20 mouse cellular contexts compared by ENCODE assay signal in the genomic region with DNA sequence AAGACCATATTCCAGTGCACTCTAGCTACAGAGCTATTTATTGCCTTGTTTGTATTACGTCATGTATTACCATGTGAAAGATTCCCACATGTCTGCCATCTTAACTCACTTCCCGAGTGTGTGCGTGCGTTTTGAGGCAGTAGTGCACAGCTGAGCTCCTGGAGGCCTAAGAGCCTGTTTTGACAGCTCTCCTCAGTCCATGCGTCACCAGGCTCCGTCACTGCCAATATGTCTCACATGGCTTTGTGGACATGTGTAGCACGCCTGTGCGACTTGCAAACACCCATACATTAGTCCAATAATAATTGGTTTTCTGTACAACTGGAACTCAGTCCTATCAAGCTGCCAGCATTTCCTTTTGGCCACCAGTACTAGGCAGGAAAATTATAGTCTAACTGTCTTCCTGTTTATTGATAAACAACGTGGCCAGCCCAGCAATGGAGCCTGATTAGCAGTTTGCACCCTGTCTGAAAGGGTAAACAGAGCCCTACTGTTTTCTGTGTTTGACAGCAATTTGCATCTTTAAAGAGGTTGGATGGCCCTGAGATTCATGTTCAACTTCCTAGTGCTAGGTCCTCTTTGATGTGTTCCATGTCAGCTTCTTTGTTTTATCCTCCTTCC.
DNase-seq lines count a peak whose midpoint lies in the region; ATAC-seq lines count a peak whose summit lies in the region.
"Had no signal": no experiment of that assay in that cellular context is flagged by ENCODE, and none has a peak within 500 bp of the region (broad histone marks: within the 10 kb centered on the region; RNA-seq: fewer than 3 reads in every experiment).

No protein-coding gene starts in this region.

- intact Hi-C loops in left cerebral cortex, postnatal 4 days (cut with DNase I) = no loop called here

- no peaks in the 10 kb centered on the region for H3K36me3 ChIP-seq in forebrain, embryonic 13.5 days (ENCODE audit: poor library complexity, severe bottlenecking)
- no peaks in the 10 kb centered on the region for H3K36me3 ChIP-seq in forebrain, embryonic 11.5 days (ENCODE audit: control insufficient read depth, insufficient read depth, low read length)
- H3K36me3 ChIP-seq in forebrain, embryonic 16.5 days (ENCODE audit: control insufficient read depth, insufficient read depth) = no peaks in the 10 kb centered on the region
- H3K36me3 ChIP-seq: embryonic facial prominence, embryonic 12.5 days; heart, embryonic 10.5 days; heart, embryonic 15.5 days had no signal

- ATAC-seq in forebrain, embryonic 13.5 days = peak; percentile 97
- ATAC-seq in forebrain, embryonic 11.5 days (replicated peaks; ENCODE audit: low FRiP score) = no peak
- peak; percentile 99 for ATAC-seq in forebrain, embryonic 16.5 days
- ATAC-seq: intestine, embryonic 16.5 days; Patski had no signal

- H3K27ac ChIP-seq in forebrain, embryonic 13.5 days = no peak overlapping the region
- no peak overlapping the region for H3K27ac ChIP-seq in forebrain, embryonic 11.5 days (ENCODE audit: low read depth, low read length)
- H3K27ac ChIP-seq in forebrain, embryonic 16.5 days (ENCODE audit: low read length) = no peak overlapping the region
- H3K27ac ChIP-seq: embryonic facial prominence, embryonic 12.5 days; heart, embryonic 10.5 days; heart, embryonic 15.5 days; hindbrain, embryonic 14.5 days had no signal

- no peak overlapping the region for H3K4me3 ChIP-seq in forebrain, embryonic 13.5 days
- no peak overlapping the region for H3K4me3 ChIP-seq in forebrain, embryonic 11.5 days (ENCODE audit: low read depth, low read length)
- H3K4me3 ChIP-seq in forebrain, embryonic 16.5 days (replicated peaks; ENCODE audit: low read length) = no peak overlapping the region
- H3K4me3 ChIP-seq: embryonic facial prominence, embryonic 12.5 days; heart, embryonic 10.5 days; heart, embryonic 15.5 days had no signal

- H3K4me2 ChIP-seq in forebrain, embryonic 13.5 days = no peak overlapping the region
- no peak overlapping the region for H3K4me2 ChIP-seq in forebrain, embryonic 11.5 days (ENCODE audit: low read depth, low read length, severe bottlenecking)
- H3K4me2 ChIP-seq in forebrain, embryonic 16.5 days (ENCODE audit: low read length) = no peak overlapping the region; the same call in 1 of the 2 replicates
- H3K4me2 ChIP-seq: embryonic facial prominence, embryonic 12.5 days; heart, embryonic 15.5 days; hindbrain, embryonic 14.5 days had no signal

- DNase-seq in forebrain, embryonic 11.5 days (ENCODE audit: low spot score) = no peak
- DNase-seq in right cerebral cortex, postnatal 10 days (ENCODE audit: low spot score in 2 of 2) = peak; percentile 31 to 39
- no peak for DNase-seq in right cerebral cortex, adult 2 months (ENCODE audit: low spot score in 2 of 2)
- no peak for DNase-seq in left cerebral cortex, postnatal 4 days
- DNase-seq: adrenal gland, adult 2 months; adrenal gland, postnatal 25 days; cerebellum, adult 8-10 months; cerebellum, postnatal 25 days; gastrocnemius, postnatal 36 days; heart, adult 11 months; heart, postnatal 14 days had no signal

- H3K4me1 ChIP-seq in forebrain, embryonic 13.5 days = peaks cover 13% of the 10 kb centered on the region; the same call in 1 of the 2 replicates
- no peaks in the 10 kb centered on the region for H3K4me1 ChIP-seq in forebrain, embryonic 11.5 days (replicated peaks; ENCODE audit: control insufficient read depth, insufficient read depth, low read length)
- H3K4me1 ChIP-seq in forebrain, embryonic 16.5 days (replicated peaks; ENCODE audit: control insufficient read depth, insufficient read depth, low read length) = peaks cover 13% of the 10 kb centered on the region
- H3K4me1 ChIP-seq: embryonic facial prominence, embryonic 12.5 days; heart, embryonic 10.5 days; heart, embryonic 15.5 days had no signal

- 49% methylated on average over 9 of the region's 9 CpGs for WGBS in forebrain, embryonic 13.5 days
- 79% methylated on average over 9 of the region's 9 CpGs for WGBS in forebrain, embryonic 11.5 days
- WGBS in forebrain, embryonic 16.5 days = 19% methylated on average over 9 of the region's 9 CpGs

- no peak overlapping the region for H3K9ac ChIP-seq in forebrain, embryonic 13.5 days
- no peak overlapping the region for H3K9ac ChIP-seq in forebrain, embryonic 11.5 days (ENCODE audit: low read length)
- H3K9ac ChIP-seq in forebrain, embryonic 16.5 days (replicated peaks; ENCODE audit: low read depth, low read length) = no peak overlapping the region
- H3K9ac ChIP-seq: embryonic facial prominence, embryonic 12.5 days; heart, embryonic 15.5 days; hindbrain, embryonic 14.5 days had no signal

- no peaks in the 10 kb centered on the region for H3K27me3 ChIP-seq in forebrain, embryonic 13.5 days
- no peaks in the 10 kb centered on the region for H3K27me3 ChIP-seq in forebrain, embryonic 11.5 days (ENCODE audit: control insufficient read depth, insufficient read depth, low read length)
- H3K27me3 ChIP-seq in forebrain, embryonic 16.5 days (replicated peaks; ENCODE audit: control insufficient read depth, insufficient read depth, low read length) = peaks cover 11% of the 10 kb centered on the region; the same call in 1 of the 2 replicates
- H3K27me3 ChIP-seq: CH12.LX; embryonic facial prominence, embryonic 12.5 days; heart, embryonic 15.5 days; Patski had no signal

- H3K9me3 ChIP-seq in forebrain, embryonic 13.5 days (replicated peaks) = no peaks in the 10 kb centered on the region
- H3K9me3 ChIP-seq in forebrain, embryonic 11.5 days (ENCODE audit: control insufficient read depth, low read length) = no peaks in the 10 kb centered on the region
- H3K9me3 ChIP-seq in forebrain, embryonic 16.5 days (ENCODE audit: control insufficient read depth, low read length) = no peaks in the 10 kb centered on the region
- H3K9me3 ChIP-seq: embryonic facial prominence, embryonic 12.5 days; heart, embryonic 10.5 days; heart, embryonic 15.5 days had no signal

Comparison
In these comparisons a context has a peak if more than half of its experiments do, and no peak if none do; other contexts are left out.
1. DNase-seq: peak in right cerebral cortex, postnatal 10 days (2 of 2); none in forebrain, embryonic 11.5 days (single experiment), right cerebral cortex, adult 2 months (0 of 2) and left cerebral cortex, postnatal 4 days (single experiment).